Mouse (Mus musculus) left cerebral cortex, postnatal 4 days (tissue): Measurements from ENCODE around the gene Thsd7a. TPM values are rescaled to one million over a fixed set of nuclear protein-coding genes. Genes with fewer than 3 reads are reported as not detected.

Experiments used
- DNase-seq: peaks from one replicate; pipeline ENCODE4 v3.0.0-alpha.2; 2022
- intact Hi-C: fragments of 180-260 bp; cut with DNase I; formaldehyde crosslinking; loops from one replicate; pipeline ENCODE4 v1.15.1; 2025
- total RNA-seq, 2 experiments: library from RNA; stranded (reverse); gene quantifications; 2 replicates each; pipeline ENCODE4 v1.2.3; 2021

Thsd7a gene
- 10 to 100 TPM; 42.6 to 46.4 TPM for total RNA-seq

- intact Hi-C loops: loop anchor here (5.0 kb wide), 2 partner anchors 397 to 403 kb away; no protein-coding TSS in a partner anchor
- peak; percentile 75 for DNase-seq
Measured at GRCm38 (mm10) chr6:12748787-12749530, at the start of gene Thsd7a. Gene Thsd7a, minus strand, starts transcription at chr6:12749410.

GRCm38 (mm10) chr6:12787129-12787528 is 37.9 kb upstream of the Thsd7a start:
- no peak for DNase-seq
- intact Hi-C loops: no loop called here

DNA sequence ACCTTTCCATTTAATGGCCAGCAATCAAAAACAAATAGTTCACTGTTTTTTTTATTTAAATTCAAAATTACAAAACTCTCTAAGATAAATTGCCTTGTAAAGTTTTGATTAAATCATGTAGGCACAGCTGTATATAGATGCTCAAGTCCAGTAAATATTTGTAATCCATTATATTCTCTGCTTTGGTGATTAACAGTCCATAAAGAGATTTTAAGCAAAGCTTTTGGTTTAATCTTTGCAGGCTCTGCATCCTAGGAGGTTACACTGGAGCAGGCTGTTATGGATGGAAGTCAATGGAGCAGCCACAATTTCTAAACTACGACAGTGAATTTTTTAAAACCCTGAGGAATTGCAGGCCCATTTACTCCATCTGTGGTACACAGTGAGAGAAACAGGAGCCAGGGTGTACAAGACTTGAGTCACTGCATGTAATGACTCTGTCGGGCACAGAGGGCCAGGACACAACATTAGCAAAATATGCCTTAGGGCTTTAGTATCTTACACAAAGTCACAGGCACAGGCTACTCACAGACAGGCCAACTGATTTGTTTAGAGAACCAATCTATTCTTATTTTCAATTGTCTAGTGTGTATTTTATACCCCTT is 37.3 kb upstream of the Thsd7a start:
- DNase-seq: no peak

GRCm38 (mm10) chr6:12784918-12785618 is 35.9 kb upstream of the Thsd7a start:
- intact Hi-C loops: no loop called here
- DNase-seq: no peak

More for the DNA sequence above, 37.3 kb upstream of the Thsd7a start:
- intact Hi-C loops: no loop called here

- no peak for DNase-seq
- intact Hi-C loops: no loop called here
Measured at GRCm38 (mm10) chr6:12772799-12773198, 23.6 kb upstream of the Thsd7a start.

GRCm38 (mm10) chr6:12765191-12765590 is 16.0 kb upstream of the Thsd7a start:
- no peak for DNase-seq
- intact Hi-C loops: no loop called here

GRCm38 (mm10) chr6:12764606-12765005 is 15.4 kb upstream of the Thsd7a start:
- intact Hi-C loops: no loop called here
- DNase-seq: no peak

DNA sequence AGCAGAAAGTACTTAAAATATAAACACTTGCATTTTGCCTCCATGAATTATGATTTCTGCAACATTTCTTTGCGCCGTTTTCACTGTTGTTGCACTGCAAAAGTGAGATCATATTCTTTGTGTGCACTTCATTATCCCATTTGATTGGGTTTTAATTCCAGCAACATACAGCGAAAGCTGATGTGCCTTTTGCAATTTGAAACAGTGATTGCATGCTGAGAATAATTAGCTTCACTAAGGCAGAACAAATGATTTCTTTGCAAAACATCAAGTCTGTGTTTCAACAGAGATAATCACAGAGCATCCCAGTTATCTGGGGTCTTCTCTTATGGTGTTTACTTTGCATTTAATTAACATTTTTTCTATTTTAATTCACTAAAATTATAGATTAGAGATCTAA is 14.6 kb upstream of the Thsd7a start:
- DNase-seq: no peak
- intact Hi-C loops: no loop called here

DNA sequence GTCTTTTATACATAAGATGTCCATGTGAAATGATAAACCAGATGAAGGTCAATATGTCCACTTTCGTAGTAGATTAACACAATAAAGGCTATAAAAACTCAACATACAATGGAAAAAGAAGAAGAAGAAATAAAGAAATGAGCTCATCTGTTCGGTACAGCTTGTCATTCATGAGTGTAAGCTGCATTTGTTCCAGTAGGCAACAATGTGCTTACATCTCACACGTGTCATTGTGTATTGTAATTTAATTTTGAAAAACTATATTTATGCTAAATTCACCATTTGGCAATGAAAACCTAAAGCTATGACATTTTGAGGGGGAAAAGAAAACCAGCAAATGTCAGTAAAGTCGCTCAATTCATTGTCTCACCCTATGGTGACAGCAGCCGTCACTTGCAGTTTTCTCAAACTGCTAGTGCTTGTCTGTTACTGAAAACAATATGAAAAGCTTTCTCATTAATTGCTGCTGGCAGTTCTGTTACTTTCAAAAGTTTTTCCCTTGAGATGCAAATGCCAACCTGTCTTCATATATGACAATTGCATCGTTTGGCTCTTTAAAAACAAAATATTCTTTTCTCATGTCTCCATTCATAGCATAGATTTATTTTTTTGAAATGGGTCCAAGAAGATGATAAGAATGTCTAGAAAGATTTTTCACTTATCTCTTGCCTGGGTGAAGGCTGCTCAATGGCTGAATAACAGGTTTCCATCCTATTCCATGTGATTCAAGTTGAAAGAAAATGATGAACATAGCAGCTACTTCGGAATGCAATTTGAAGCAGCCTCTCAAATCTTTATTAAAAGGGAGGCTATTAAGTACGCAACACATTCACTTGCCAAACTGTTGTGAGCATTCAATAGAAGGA is 10.4 kb upstream of the Thsd7a start:
- intact Hi-C loops: loop anchor here (10.0 kb wide), 1 partner anchor 315 kb away; no protein-coding TSS in a partner anchor
- no peak for DNase-seq

DNA sequence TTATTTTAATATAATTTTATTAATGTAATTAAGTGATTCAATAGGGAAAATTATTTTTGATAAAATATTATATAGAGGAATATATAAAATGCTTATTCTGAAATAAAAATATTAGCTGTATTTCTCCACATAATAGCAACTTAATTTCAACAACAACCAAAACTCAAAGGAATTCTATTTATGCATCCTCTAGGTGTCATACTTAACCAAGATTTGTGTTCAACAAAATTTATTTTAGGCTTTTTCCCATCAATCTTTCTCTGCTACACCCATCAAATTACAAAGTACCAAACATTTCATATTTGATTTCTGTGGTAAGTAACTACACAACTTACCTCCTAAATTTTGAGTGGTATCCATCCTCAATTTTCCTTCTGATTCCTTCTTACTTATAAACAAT is 3.1 kb upstream of the Thsd7a start:
- DNase-seq: no peak

DNA sequence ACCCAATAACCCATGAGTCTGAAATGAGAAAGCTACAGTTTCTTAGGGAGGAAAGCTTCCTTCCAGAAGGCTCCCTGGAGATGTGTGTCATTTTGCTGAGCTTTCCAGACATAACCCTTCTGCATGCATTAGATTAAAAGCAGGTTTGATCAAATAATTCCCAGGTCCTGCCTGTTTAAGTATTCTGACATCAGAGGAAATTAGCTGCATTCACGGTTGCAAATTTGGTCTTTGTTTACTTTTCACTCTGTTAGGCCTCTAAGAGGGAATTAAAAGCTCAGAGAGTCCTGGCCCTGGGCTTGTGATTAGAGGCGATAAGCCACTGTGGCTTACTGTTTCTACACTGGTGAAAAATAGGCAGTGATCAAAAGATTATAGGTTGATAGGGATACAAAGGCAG is 1.2 kb upstream of the Thsd7a start:
- no peak for DNase-seq
- intact Hi-C loops: loop anchor here (5.0 to 10.0 kb wide), 2 partner anchors 324 to 532 kb away; no protein-coding TSS in a partner anchor

More for the DNA sequence above, 3.1 kb upstream of the Thsd7a start:
- intact Hi-C loops: loop anchor here (5.0 to 10.0 kb wide), 2 partner anchors 323 to 530 kb away; no protein-coding TSS in a partner anchor

- intact Hi-C loops: loop anchor here (5.0 to 10.0 kb wide), 4 partner anchors 325 to 533 kb away; no protein-coding TSS in a partner anchor
- no peak for DNase-seq
Measured at GRCm38 (mm10) chr6:12749531-12750210, 461 bp upstream of the Thsd7a start.

DNA sequence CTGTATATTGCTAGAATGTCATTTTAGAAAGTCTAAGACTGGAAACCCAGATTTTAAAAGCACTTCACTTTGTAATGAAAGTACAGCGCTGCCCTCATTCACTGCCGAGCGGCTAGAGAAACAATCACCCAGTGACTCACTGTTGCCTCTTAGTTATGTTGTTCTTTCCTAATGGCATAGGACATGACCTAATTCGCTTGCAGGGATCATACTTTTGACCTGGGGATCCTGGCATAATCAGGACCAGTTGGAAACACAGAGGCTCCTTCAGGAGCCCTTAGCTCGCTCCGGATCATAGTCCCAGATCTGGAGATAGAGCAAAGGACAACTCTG is 790 bp downstream of the Thsd7a start:
- intact Hi-C loops: loop anchor here (5.0 kb wide), 2 partner anchors 396 to 404 kb away; no protein-coding TSS in a partner anchor
- DNase-seq: no peak

- intact Hi-C loops: loop anchor here (5.0 kb wide), 2 partner anchors 396 to 404 kb away; no protein-coding TSS in a partner anchor
- peak; percentile 15 for DNase-seq
Measured at GRCm38 (mm10) chr6:12747856-12748450, 1.3 kb downstream of the Thsd7a start.

DNA sequence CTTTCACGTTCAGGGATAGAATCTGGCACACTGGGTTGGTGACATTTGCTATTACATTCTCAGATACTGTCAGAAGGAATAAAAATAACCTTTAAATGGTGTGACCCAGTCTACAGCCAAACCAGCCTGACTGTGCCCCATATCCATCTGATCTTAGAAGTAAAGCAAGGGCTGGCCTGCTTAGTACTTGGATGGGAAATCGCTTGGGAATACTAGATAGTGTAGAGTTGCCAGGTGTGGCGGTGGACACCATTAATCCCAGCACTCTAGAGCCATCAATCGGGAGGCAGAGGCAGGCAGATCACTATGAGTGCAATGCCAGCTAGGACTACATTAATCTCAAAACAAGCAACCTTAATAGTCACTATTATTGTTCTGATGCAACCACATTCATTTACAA is 6.4 kb downstream of the Thsd7a start:
- no peak for DNase-seq
- intact Hi-C loops: no loop called here

GRCm38 (mm10) chr6:12733924-12734323 is 15.3 kb downstream of the Thsd7a start:
- intact Hi-C loops: no loop called here
- no peak for DNase-seq

- DNase-seq: no peak
- intact Hi-C loops: no loop called here
Measured at GRCm38 (mm10) chr6:12716071-12716470, 33.1 kb downstream of the Thsd7a start.

- no peak for DNase-seq
Measured at GRCm38 (mm10) chr6:12712581-12712980, 36.6 kb downstream of the Thsd7a start.

GRCm38 (mm10) chr6:12702925-12703324 is 46.3 kb downstream of the Thsd7a start:
- no peak for DNase-seq
- intact Hi-C loops: no loop called here

More at GRCm38 (mm10) chr6:12712581-12712980, 36.6 kb downstream of the Thsd7a start:
- intact Hi-C loops: no loop called here
